Mouse (Mus musculus) intestine, postnatal 0 days (tissue): ENCODE data around the gene Vac14. TPM values are rescaled to one million over a fixed set of nuclear protein-coding genes. Genes with fewer than 3 reads are reported as not detected.
A peak's percentile ranks its signal among the peaks of the same experiment; 100 is the strongest.

Experiments used
- ATAC-seq: fragments of 200-750 bp; cut with Nextera tagmentation; 2 replicates; pipeline ENCODE4 v1.8.0; 2017; ENCODE audit warnings: mild to moderate bottlenecking, moderate TSS enrichment, moderate library complexity
- H3K27ac ChIP-seq: fragments of 300-500 bp; sonication (generic); 2 replicates; pipeline ENCODE4 v1.5.1; 2014; ENCODE audit warnings: mild to moderate bottlenecking, low read depth, low read length, moderate library complexity
- H3K27me3 ChIP-seq: fragments of 300-500 bp; sonication (generic); replicated peaks from 2 replicates; pipeline ENCODE4 v1.6.1; 2014; ENCODE audit warnings: low read length, mixed read lengths; ENCODE audit not compliant: control insufficient read depth, insufficient read depth
- H3K36me3 ChIP-seq: fragments of 300-500 bp; sonication (generic); 2 replicates; pipeline ENCODE4 v1.6.1; 2014; ENCODE audit warnings: mild to moderate bottlenecking, moderate library complexity; ENCODE audit not compliant: control insufficient read depth, insufficient read depth
- H3K4me1 ChIP-seq: fragments of 300-500 bp; sonication (generic); replicated peaks from 2 replicates; pipeline ENCODE4 v1.6.1; 2014; ENCODE audit warnings: antibody characterized with exemption, low read length, mixed read lengths; ENCODE audit not compliant: control insufficient read depth, insufficient read depth
- H3K4me2 ChIP-seq: fragments of 300-500 bp; sonication (generic); replicated peaks from 2 replicates; pipeline ENCODE4 v1.6.1; 2014; ENCODE audit warnings: low read depth, mild to moderate bottlenecking, moderate library complexity
- H3K4me3 ChIP-seq: fragments of 300-500 bp; sonication (generic); 2 replicates; pipeline ENCODE4 v1.5.1; 2014; ENCODE audit warnings: low read depth, low read length
- H3K9ac ChIP-seq: fragments of 300-500 bp; sonication (generic); 2 replicates; pipeline ENCODE4 v1.6.1; 2014; ENCODE audit warnings: mild to moderate bottlenecking, low read depth, low read length
- H3K9me3 ChIP-seq: fragments of 300-500 bp; sonication (generic); 2 replicates; pipeline ENCODE4 v1.6.1; 2016; ENCODE audit warnings: mixed run types; ENCODE audit not compliant: control insufficient read depth
- CTCF ChIP-seq: sonication (generic); IDR thresholded peaks from 2 replicates; pipeline ENCODE4 v1.5.1; 2016; ENCODE audit warnings: low read depth, mild to moderate bottlenecking, control low read depth, antibody characterized with exemption, moderate library complexity
- WGBS: fragments of 180-500 bp; shearing (Covaris S2); extraction: QIAGEN DNeasy Blood & Tissue Kit; methylation state at CpG from one replicate; pipeline ENCODE4 v1.1.7; 2014; 5-methylcytosine and 5-hydroxymethylcytosine counted together
- polyA plus RNA-seq: library from polyadenylated mRNA; unstranded; fragments of >200 nt; fragmentation: Nextera tagmentation; extraction: Ambion mirVana; gene quantifications from 2 replicates; pipeline ENCODE4 v1.2.1, GENCODE M21; 2015

The Vac14 gene
- polyA plus RNA-seq, 1 experiment from 2014 or later, result 14.8 TPM

DNA sequence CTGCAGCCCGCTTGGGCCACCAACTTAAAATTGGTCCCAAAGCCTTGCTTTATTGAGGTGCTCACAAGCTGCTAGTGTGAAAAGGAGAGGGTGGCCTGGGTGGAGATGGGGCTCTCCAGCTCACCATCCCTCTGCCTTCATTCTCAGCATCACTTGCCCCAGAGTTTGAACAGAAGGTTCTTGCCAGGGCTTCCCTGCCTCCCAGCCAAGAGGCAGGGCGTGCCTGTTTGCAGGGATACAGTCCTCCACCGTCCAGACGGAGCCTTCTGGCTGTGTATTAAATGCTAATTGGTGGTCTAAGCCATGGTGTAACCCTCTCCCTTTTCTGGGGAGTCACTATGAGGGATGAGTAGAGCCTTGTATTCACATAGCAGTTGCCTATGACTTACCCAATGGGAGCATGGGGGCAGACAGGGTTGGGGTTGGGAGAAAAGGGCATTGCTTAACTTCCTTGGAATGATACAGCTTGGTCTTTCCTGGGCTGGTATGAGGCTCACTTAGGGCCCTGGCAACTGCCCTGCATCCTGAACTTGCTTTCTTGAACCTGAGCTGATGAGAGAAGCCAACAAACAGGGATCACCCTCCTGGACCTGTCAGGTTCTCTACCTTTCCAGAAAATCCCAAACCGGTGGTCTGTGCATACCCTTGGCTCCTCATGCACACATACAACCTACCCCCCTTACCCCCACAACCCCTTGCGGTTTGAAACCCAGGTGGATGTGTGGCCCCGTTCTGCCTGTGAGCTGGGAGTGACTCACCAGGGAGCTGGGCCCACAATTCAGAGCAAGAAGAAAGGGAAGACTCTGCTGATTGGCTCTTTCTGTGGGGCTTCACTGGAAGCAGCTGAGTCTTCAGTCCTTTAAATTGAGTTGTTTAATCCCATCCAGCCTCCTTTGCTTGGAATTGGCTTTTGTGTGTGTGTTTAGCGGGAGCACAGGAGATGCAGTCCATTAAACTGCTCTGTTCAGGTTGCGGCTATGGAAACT is 36.0 kb downstream of the Vac14 start:
- ATAC-seq, result no peak
- Histone ChIP-seq H3K9ac (no peak overlapping the region), H3K27ac (no peak overlapping the region), H3K27me3 (no peaks in the 10 kb centered on the region), H3K9me3 (no peaks in the 10 kb centered on the region), H3K4me1 (no peaks in the 10 kb centered on the region), H3K4me2 (no peak overlapping the region), H3K4me3 (no peak overlapping the region), H3K36me3 (peaks cover 20% of the 10 kb centered on the region; the same call in 1 of the 2 replicates)
- 87% methylated on average over 9 of the region's 9 CpGs for WGBS
- TF ChIP-seq CTCF, result no peak

DNA sequence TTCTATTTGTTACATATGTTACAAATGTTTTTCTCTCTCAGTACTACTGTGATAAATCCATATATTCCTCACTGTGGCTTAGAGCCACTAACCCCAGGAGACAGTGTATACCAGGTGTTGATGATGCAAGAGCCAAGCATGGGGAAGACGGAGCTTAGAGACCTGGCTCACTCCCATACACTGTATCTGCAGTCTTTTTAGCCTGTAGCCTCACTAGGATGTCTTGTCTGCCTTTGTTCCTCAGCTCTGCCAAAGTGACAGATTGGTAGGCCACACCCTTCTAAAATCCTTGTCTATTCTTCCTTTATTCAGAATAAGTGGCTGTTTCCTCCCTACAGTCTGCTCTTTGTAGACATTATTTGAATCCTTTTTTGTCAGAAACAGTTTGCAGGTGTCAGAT is 37.4 kb downstream of the Vac14 start:
- Histone ChIP-seq H3K27ac (no peak overlapping the region), H3K4me2 (no peak overlapping the region), H3K4me1 (no peaks in the 10 kb centered on the region), H3K27me3 (no peaks in the 10 kb centered on the region), H3K36me3 (peaks cover 17% of the 10 kb centered on the region; the same call in 1 of the 2 replicates), H3K4me3 (no peak overlapping the region), H3K9ac (no peak overlapping the region), H3K9me3 (no peaks in the 10 kb centered on the region)
- 76% methylated on average over 1 of the region's 1 CpGs for WGBS
- no peak for TF ChIP-seq CTCF
- ATAC-seq, result no peak

DNA sequence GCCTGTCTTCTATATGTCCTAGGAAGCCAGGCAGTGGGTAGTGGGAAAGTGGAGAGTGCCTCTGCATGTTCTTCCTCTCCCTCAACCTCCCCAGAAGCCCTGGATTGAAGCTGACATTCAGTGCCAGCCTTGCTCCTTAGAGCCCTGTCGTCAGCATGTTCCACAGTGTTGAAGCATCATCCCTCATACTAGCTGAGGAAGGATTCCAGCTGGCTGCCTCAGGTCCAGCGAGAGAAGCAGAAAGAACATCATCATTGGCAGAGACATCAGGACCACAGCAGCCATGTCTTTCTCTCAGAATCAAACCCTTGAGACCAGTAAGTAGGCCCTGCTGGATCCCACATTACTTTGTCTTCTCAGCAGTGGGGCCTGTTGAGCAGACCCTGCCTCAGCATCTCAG is 39.3 kb downstream of the Vac14 start:
- Histone ChIP-seq H3K4me1 (no peaks in the 10 kb centered on the region), H3K9me3 (no peaks in the 10 kb centered on the region), H3K36me3 (peaks cover 17% of the 10 kb centered on the region; the same call in 1 of the 2 replicates), H3K27ac (no peak overlapping the region), H3K27me3 (no peaks in the 10 kb centered on the region), H3K4me3 (no peak overlapping the region), H3K9ac (no peak overlapping the region), H3K4me2 (no peak overlapping the region)
- WGBS, result 84% methylated on average over 2 of the region's 2 CpGs
- no peak for TF ChIP-seq CTCF
- ATAC-seq, result no peak

DNA sequence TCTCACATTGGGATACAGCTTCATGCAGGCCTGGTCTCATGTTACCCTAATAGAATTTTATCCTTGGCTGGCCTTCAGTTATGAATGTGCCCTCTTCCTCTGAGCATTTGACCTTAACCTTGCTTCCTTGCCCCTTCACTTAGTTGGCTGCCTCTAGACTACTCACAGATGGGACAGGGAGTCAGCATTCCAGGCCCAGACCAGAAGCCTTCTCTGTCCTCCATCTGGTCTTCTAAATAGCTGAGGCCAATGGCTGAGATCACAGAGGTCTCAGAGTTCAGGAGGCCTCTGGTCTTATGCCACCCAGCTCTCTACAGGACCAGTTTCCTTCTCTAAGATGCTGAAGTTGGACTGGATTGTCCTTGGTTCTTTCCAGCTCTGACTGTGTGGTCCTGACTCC is 41.7 kb downstream of the Vac14 start:
- H3K4me1 ChIP-seq, result no peaks in the 10 kb centered on the region
- no peaks in the 10 kb centered on the region for H3K27me3 ChIP-seq
- peaks cover 17% of the 10 kb centered on the region; the same call in 1 of the 2 replicates for H3K36me3 ChIP-seq
- H3K9ac ChIP-seq, result no peak overlapping the region
- H3K9me3 ChIP-seq, result no peaks in the 10 kb centered on the region
- no peak overlapping the region for H3K4me3 ChIP-seq
- TF ChIP-seq CTCF, result no peak
- no peak overlapping the region for H3K27ac ChIP-seq
- H3K4me2 ChIP-seq, result no peak overlapping the region
- ATAC-seq, result no peak

DNA sequence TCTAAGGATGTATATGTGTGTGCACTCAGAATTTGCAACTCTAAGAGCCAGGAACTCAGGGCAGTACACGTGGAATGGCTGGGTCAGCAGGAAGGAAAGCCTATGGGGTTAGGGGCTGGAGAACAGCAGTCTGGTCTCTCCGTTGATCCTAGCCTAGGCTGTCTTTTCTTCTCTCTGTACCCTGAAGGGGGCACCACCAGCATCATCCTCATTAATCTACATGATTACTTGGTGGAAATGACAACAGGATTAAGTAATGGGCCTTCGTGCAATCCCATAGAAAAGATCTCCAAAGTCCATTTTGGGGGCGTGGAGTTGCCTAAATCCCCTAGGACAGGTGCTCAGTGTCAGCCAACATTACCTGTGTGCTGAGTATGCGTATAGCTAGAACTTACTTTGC is 44.2 kb downstream of the Vac14 start:
- Histone ChIP-seq H3K4me2 (no peak overlapping the region), H3K27ac (no peak overlapping the region), H3K9me3 (no peaks in the 10 kb centered on the region), H3K4me3 (no peak overlapping the region), H3K36me3 (peaks cover 15% of the 10 kb centered on the region; the same call in 1 of the 2 replicates), H3K27me3 (no peaks in the 10 kb centered on the region), H3K9ac (no peak overlapping the region), H3K4me1 (no peaks in the 10 kb centered on the region)
- WGBS, result 73% methylated on average over 5 of the region's 5 CpGs
- ATAC-seq, result no peak
- peak; percentile 36 for TF ChIP-seq CTCF

DNA sequence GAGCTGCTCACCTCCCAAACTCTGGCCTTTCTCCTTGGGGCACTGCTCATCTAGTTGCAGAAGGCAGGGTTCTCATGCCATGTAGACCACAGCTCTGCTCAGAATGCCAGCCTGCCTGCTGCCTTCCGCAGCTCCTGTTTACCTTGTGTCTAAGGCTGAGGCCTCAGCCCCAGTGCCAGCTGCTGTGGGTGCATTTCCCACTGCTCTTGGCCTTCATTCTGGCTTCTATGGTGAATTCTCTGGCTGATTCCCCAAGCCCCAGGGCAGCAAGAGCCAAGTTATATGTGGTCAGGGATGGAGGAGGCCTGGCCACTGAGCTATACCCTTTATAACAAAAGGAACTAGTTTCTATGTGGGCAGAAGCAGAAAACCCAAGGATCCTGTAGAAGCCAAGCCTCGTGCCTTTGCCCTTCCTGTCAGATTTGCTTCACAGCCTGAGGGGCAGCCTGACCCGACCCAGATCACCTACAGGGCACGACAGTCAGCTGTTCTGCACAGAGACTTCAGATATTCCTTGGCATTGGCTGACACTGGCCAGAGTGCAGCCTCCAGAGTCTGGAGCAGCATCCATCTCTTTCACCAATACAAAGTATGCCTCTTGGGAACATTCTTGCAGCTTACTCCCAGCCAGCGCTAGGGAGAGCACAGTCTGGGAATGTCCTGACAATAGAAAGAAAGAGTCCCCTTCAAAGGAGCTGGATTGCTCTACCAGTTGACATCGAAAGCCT is 44.8 kb downstream of the Vac14 start:
- Histone ChIP-seq H3K4me1 (no peaks in the 10 kb centered on the region), H3K4me3 (no peak overlapping the region), H3K9me3 (no peaks in the 10 kb centered on the region), H3K4me2 (no peak overlapping the region), H3K27me3 (no peaks in the 10 kb centered on the region), H3K9ac (no peak overlapping the region), H3K27ac (no peak overlapping the region), H3K36me3 (peaks cover 9% of the 10 kb centered on the region; the same call in 1 of the 2 replicates)
- 87% methylated on average over 6 of the region's 6 CpGs for WGBS
- TF ChIP-seq CTCF, result no peak
- ATAC-seq, result no peak
